Mouse (Mus musculus) left cerebral cortex, postnatal 36 days (tissue): ENCODE measurements around the gene Vwa7. TPM values are rescaled to one million over a fixed set of nuclear protein-coding genes. Genes with fewer than 3 reads are reported as not detected.
"Not testable (repeated sequence)": the region's sequence is repeated elsewhere in the genome, so short reads cannot be mapped to it uniquely, and the experiment has no call there.

Source experiments
- DNase-seq, 2 experiments: peaks; one replicate each; pipeline ENCODE4 v3.0.0; 2021 to 2022; ENCODE audit warnings: low spot score in 2 of 2, mixed read lengths in 1 of 2
- intact Hi-C: fragments of 180-260 bp; cut with DNase I; formaldehyde crosslinking; loops from one replicate; pipeline ENCODE4 v1.15.1; 2025
- total RNA-seq, 2 experiments: library from RNA; stranded (reverse); gene quantifications; 2 replicates each; pipeline ENCODE4 v1.2.3; 2021

Gene Vwa7
- total RNA-seq, 2 experiments from 2014 or later = 0.48 to 0.57 TPM

- intact Hi-C loops = no loop called here
- no peak for DNase-seq
These were observed 15.5 kb downstream of the Vwa7 start for GRCm38 (mm10) chr17:35031880-35032279.

GRCm38 (mm10) chr17:35032323-35032870 lies 16.0 kb downstream of the Vwa7 start:
- intact Hi-C loops = no loop called here
- DNase-seq = no peak

- intact Hi-C loops = loop anchor here (1.0 kb wide), 1 partner anchor 12 kb away; no protein-coding TSS in a partner anchor
- not testable (repeated sequence) for DNase-seq
These were observed 17.3 kb downstream of the Vwa7 start for GRCm38 (mm10) chr17:35033703-35034102.

- intact Hi-C loops = loop anchor here (1.0 kb wide), 1 partner anchor 10 kb away; no protein-coding TSS in a partner anchor
- DNase-seq = no peak
These were observed 18.5 kb downstream of the Vwa7 start for GRCm38 (mm10) chr17:35034896-35035295.

GRCm38 (mm10) chr17:35039121-35039873 lies 22.9 kb downstream of the Vwa7 start:
- intact Hi-C loops = no loop called here
- DNase-seq = peak; percentile 35 to 51

- no peak for DNase-seq
- intact Hi-C loops = no loop called here
These were observed 27.4 kb downstream of the Vwa7 start for GRCm38 (mm10) chr17:35043794-35044193.

- intact Hi-C loops = loop anchor here (1.0 kb wide), 1 partner anchor 11 kb away; no protein-coding TSS in a partner anchor
- DNase-seq = no peak
These were observed 28.8 kb downstream of the Vwa7 start for GRCm38 (mm10) chr17:35044904-35045806.

GRCm38 (mm10) chr17:35045807-35046680 lies 29.7 kb downstream of the Vwa7 start:
- no peak for DNase-seq
- intact Hi-C loops = loop anchor here (1.0 kb wide), 1 partner anchor 12 kb away; no protein-coding TSS in a partner anchor

- DNase-seq = peak; percentile 85 to 90
- intact Hi-C loops = no loop called here
These were observed 30.5 kb downstream of the Vwa7 start, which contains the start of gene Msh5 for GRCm38 (mm10) chr17:35046681-35047455. Gene Msh5, minus strand, starts transcription at chr17:35046745.

GRCm38 (mm10) chr17:35047688-35048087 lies 31.3 kb downstream of the Vwa7 start:
- no peak for DNase-seq
- intact Hi-C loops = no loop called here

- no peak for DNase-seq
- intact Hi-C loops = no loop called here
These were observed 32.0 kb downstream of the Vwa7 start for GRCm38 (mm10) chr17:35048149-35048931.

GRCm38 (mm10) chr17:35048932-35049440 lies 32.6 kb downstream of the Vwa7 start:
- intact Hi-C loops = no loop called here
- DNase-seq = no peak

- no peak for DNase-seq
- intact Hi-C loops = no loop called here
These were observed 33.2 kb downstream of the Vwa7 start, which contains the start of gene Clic1 for GRCm38 (mm10) chr17:35049561-35050016. Gene Clic1, plus strand, starts transcription at chr17:35049966.

- intact Hi-C loops = no loop called here
- no peak for DNase-seq
These were observed 33.9 kb downstream of the Vwa7 start for GRCm38 (mm10) chr17:35050126-35050750.

GRCm38 (mm10) chr17:35051156-35052086 lies 35.0 kb downstream of the Vwa7 start:
- intact Hi-C loops = no loop called here
- DNase-seq = no peak
